Mouse (Mus musculus): ENCODE results near the gene Cdk5r2.
A peak's percentile ranks its signal among the peaks of the same experiment; 100 is the strongest.

Cdk5r2 gene

GRCm38 (mm10) chr1:74851001-74851775 is 3.5 kb upstream of the Cdk5r2 start:
- DNase-seq (ENCODE audit: low spot score in 2 of 2), result no peak

- no peak for DNase-seq (ENCODE audit: low spot score in 2 of 2)
Measured at GRCm38 (mm10) chr1:74855156-74855555, 422 bp downstream of the Cdk5r2 start.

- peak in 1 of 2 experiments; percentile 19 for DNase-seq (ENCODE audit: low spot score in 2 of 2)
Measured at GRCm38 (mm10) chr1:74855651-74856438, 1.1 kb downstream of the Cdk5r2 start.

GRCm38 (mm10) chr1:74856439-74856720 is 1.6 kb downstream of the Cdk5r2 start:
- no peak for DNase-seq (ENCODE audit: low spot score in 2 of 2)

- DNase-seq (ENCODE audit: low spot score in 2 of 2), result no peak
Measured at GRCm38 (mm10) chr1:74856791-74857190, 2.1 kb downstream of the Cdk5r2 start.

GRCm38 (mm10) chr1:74857201-74857600 is 2.5 kb downstream of the Cdk5r2 start:
- no peak for DNase-seq (ENCODE audit: low spot score in 2 of 2)

- no peak for DNase-seq (ENCODE audit: low spot score in 2 of 2)
Measured at GRCm38 (mm10) chr1:74857677-74858076, 2.9 kb downstream of the Cdk5r2 start.

GRCm38 (mm10) chr1:74858171-74858719 is 3.5 kb downstream of the Cdk5r2 start:
- DNase-seq (ENCODE audit: low spot score in 2 of 2), result peak in 1 of 2 experiments; percentile 57

- no peak for DNase-seq (ENCODE audit: low spot score in 2 of 2)
Measured at GRCm38 (mm10) chr1:74858805-74859204, 4.1 kb downstream of the Cdk5r2 start.

GRCm38 (mm10) chr1:74859223-74859984 is 4.7 kb downstream of the Cdk5r2 start:
- DNase-seq (ENCODE audit: low spot score in 2 of 2), result no peak

GRCm38 (mm10) chr1:74861783-74862182 is 7.0 kb downstream of the Cdk5r2 start:
- no peak for DNase-seq (ENCODE audit: low spot score in 2 of 2)

GRCm38 (mm10) chr1:74872218-74872617 is 17.5 kb downstream of the Cdk5r2 start:
- DNase-seq (ENCODE audit: low spot score in 2 of 2), result no peak

- no peak for DNase-seq (ENCODE audit: low spot score in 2 of 2)
Measured at GRCm38 (mm10) chr1:74877199-74877598, 22.5 kb downstream of the Cdk5r2 start.

GRCm38 (mm10) chr1:74880785-74881360 is 26.1 kb downstream of the Cdk5r2 start:
- peak in 1 of 2 experiments; percentile 72 for DNase-seq (ENCODE audit: low spot score in 2 of 2)

- no peak for DNase-seq (ENCODE audit: low spot score in 2 of 2)
Measured at GRCm38 (mm10) chr1:74882055-74882734, 27.5 kb downstream of the Cdk5r2 start.

- no peak for DNase-seq (ENCODE audit: low spot score in 2 of 2)
Measured at GRCm38 (mm10) chr1:74882828-74883227, 28.1 kb downstream of the Cdk5r2 start.

- DNase-seq (ENCODE audit: low spot score in 2 of 2), result no peak
Measured at GRCm38 (mm10) chr1:74883441-74883840, 28.7 kb downstream of the Cdk5r2 start.

- no peak for DNase-seq (ENCODE audit: low spot score in 2 of 2)
Measured at GRCm38 (mm10) chr1:74884196-74885141, 29.7 kb downstream of the Cdk5r2 start.

- no peak for DNase-seq (ENCODE audit: low spot score in 2 of 2)
Measured at GRCm38 (mm10) chr1:74885369-74886042, 30.8 kb downstream of the Cdk5r2 start, which contains the start of gene Fev. TSS of gene Fev (minus strand) at chr1:74885419.
